Mouse (Mus musculus): Measurements from ENCODE around the gene Gnas. TPM values are rescaled to one million over a fixed set of nuclear protein-coding genes. Genes with fewer than 3 reads are reported as not detected.

Gene Gnas
- total RNA-seq (2021): 1,000 to 10,000 TPM; 1,194 to 1,253 TPM
- long read RNA-seq, experiment 1, transcript Gnas-206 (11 exons, 1,695 nt): minor isoform, 171 of 839 reads
- long read RNA-seq, experiment 1, transcript Gnas-207 (11 exons, 1,789 nt): major isoform, 316 of 839 reads
- long read RNA-seq, experiment 1, transcript Gnas-208 (12 exons, 1,716 nt): minor isoform, 276 of 839 reads
- long read RNA-seq, experiment 1, partial matches to known transcripts: 66 of 839 reads
- long read RNA-seq, experiment 1, other reads (novel, unspliced or antisense): 10 of 839 reads
- long read RNA-seq, experiment 2, transcript Gnas-206 (11 exons, 1,695 nt): minor isoform, 106 of 454 reads
- long read RNA-seq, experiment 2, transcript Gnas-208 (12 exons, 1,716 nt): minor isoform, 123 of 454 reads
- long read RNA-seq, experiment 2, transcript Gnas-207 (11 exons, 1,789 nt): major isoform, 162 of 454 reads
- long read RNA-seq, experiment 2, partial matches to known transcripts: 54 of 454 reads
- long read RNA-seq, experiment 2, other reads (novel, unspliced or antisense): 9 of 454 reads

GRCm38 (mm10) chr2:174284011-174284410 lies at the start of gene Gnas:
TSS of gene Gnas (plus strand) at chr2:174284320.
- DNase-seq: peak in 1 of 2 experiments; percentile 25

DNA sequence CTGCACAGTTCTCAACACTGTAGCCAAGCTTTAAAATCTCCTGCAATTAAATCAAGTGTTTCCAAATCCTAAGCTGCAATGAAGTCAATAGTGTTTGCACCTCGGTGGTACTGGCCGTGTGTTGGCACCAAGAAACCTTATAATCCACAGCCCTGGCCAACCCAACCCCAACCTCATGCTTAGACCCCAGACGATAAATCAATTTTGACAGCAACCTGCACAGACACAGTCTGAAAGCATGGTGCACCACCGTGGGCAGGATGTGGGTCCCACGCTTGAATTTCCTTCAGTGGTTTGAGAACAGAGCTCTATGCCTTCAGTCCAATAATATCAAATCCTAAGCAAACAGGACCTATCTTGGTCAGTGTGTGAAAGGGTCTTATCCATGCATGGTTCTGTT lies 41.7 kb upstream of the Gnas start:
- DNase-seq: no peak

GRCm38 (mm10) chr2:174251963-174252362 lies 32.2 kb upstream of the Gnas start:
- DNase-seq: no peak

GRCm38 (mm10) chr2:174257312-174257711 lies 26.8 kb upstream of the Gnas start:
- DNase-seq: no peak

DNA sequence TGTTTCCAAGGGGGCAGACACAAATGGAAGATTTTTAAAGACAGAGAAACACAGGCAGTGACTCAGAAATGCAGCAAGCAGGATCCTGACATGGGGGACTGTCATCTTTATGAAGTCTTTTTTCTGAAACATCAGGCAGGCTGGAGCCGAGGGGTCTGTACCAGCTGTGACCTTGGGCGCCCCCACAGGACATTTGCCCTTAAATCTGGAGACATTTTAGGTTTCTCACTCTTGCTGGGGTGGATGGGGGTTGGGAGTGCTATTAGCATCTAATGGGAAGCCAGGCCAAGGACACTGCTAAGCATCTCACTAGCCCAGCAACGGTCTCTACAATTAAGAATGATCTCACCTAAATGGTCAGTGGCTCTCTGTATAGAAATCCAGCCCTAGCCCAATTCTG lies 24.1 kb upstream of the Gnas start:
- no peak for DNase-seq

- DNase-seq: no peak
Measured at GRCm38 (mm10) chr2:174260908-174261800, 23.0 kb upstream of the Gnas start.

DNA sequence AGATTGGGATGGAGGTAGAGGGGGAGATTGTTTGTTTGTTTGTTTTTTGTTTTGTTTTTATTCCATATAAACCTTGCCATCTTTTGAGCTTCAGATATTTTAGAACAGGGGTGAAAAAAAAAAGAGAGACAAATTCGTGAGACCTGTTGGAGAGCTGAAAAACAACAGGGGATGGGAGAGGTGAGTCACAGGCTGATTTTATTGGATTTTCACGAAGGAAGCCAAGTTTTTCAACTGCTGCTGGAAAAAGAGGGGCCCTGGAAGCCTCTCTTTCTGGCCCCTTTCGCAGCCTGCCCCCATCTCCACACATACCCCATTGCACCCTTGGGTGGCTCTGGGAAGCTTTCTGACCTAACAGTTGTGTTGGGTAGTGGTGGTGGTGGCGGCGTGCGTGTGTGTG lies 22.3 kb upstream of the Gnas start:
- DNase-seq: no peak

- DNase-seq: no peak
Measured at GRCm38 (mm10) chr2:174263110-174263815, 20.9 kb upstream of the Gnas start.

DNA sequence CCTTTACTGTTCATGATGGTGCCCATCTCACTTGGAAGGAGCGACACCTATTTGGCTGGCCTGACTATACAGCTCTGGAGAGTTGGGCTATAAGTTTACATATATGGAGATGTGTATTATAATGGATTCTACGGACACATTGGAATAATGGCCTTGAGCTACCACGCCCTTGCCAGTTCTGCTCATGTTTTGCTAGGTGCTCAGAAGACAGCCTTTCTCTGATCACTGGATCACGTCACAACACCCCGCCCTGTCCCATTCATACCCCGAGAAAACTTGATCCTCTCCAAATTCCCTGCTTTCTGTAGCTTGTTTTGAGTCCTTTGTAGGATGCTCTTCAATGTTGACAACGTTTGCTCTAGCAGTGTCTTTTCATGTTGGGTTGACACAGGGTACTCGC lies 19.9 kb upstream of the Gnas start:
- DNase-seq: no peak

GRCm38 (mm10) chr2:174270416-174270815 lies 13.7 kb upstream of the Gnas start:
- no peak for DNase-seq

GRCm38 (mm10) chr2:174271459-174271858 lies 12.7 kb upstream of the Gnas start:
- DNase-seq: no peak

DNA sequence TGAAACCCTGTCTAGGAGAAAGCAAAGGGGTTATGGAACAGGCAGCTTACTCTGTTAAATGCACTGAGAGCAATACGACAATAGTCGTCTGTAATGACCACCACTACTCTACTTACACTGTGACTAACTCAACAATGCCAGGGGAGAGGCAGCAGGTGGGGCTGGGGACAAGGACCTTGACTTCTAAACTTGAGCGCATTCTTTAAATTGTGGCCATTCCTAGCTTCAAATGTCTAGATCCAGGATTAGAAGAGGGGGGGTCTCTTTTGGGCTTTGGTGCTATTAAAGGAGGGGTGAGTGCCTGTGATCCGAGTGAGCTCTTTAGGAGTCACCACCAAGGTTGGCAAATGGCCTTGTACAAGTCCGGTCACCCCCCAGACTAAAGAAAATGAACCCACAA lies 11.0 kb upstream of the Gnas start:
- DNase-seq: no peak

GRCm38 (mm10) chr2:174273961-174274360 lies 10.2 kb upstream of the Gnas start:
- peak in 1 of 2 experiments; percentile 14 for DNase-seq

- DNase-seq: no peak
Measured at GRCm38 (mm10) chr2:174279771-174280170, 4.3 kb upstream of the Gnas start.

GRCm38 (mm10) chr2:174283341-174283740 lies 779 bp upstream of the Gnas start:
- DNase-seq: no peak

GRCm38 (mm10) chr2:174284807-174285457 lies 812 bp downstream of the Gnas start:
- DNase-seq: no peak

DNA sequence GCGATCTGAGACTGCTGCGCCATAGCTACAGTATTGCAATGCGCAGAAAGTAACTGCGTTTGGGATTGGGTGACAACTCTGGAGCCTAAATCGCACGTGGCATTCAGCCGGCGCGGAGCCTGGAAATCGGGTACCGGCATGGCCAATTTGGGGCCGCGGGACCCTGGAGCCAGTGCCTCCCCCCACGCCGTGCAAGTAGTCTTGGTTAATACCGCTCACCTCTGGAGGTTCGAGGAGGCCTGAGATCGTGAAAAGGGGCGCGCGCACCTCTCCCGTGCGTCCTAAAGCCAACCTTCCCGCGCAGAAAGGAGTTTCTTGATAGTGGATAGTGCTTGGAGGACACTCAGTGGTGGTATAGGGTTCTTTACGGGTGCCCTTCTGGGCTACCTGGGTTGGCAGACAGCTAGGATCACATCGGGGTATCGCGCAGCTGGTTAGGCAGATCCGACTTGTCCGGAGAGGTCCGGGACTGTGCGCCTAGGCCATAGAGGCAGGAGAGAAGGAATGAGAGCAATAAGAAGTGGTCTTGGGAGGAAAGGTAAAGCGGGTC lies 1.9 kb downstream of the Gnas start:
- DNase-seq: no peak

GRCm38 (mm10) chr2:174287921-174288320 lies 3.8 kb downstream of the Gnas start:
- DNase-seq: no peak

DNA sequence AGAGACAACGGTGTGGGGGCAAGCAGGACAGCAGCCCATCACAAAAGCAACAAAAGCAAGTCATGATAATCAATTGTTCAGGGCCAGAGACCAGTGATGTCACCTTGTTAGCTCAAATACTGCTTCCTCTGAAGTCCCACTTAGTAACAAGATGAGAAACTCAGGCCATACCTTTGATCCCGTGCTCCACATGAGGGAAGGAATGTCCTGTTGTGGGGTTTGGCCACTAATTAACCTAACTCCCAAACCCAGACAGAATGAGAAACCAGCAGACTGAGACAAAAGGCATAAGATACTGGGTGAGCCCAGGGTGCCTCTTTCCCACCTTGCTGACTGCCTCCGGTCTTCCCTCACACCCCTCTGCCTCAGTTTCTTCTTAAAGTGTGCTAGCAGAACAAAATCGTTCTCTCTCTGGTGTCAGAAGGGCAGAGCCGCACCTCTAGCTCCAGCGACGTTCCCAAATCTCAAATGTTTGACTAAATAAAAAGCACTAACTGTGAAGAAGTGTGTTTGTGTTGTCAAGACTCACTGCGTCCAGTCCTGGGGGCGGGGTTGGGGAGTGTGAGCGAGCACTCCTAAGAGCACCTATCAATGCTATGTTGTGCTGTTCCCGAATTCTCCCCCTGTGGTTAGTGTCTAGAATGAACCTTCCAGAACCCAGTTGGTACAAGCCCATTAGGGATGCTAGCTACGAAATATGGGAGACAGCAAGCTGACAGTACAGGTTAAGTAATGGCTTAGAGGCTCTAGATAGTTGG lies 4.7 kb downstream of the Gnas start:
- DNase-seq: no peak

DNA sequence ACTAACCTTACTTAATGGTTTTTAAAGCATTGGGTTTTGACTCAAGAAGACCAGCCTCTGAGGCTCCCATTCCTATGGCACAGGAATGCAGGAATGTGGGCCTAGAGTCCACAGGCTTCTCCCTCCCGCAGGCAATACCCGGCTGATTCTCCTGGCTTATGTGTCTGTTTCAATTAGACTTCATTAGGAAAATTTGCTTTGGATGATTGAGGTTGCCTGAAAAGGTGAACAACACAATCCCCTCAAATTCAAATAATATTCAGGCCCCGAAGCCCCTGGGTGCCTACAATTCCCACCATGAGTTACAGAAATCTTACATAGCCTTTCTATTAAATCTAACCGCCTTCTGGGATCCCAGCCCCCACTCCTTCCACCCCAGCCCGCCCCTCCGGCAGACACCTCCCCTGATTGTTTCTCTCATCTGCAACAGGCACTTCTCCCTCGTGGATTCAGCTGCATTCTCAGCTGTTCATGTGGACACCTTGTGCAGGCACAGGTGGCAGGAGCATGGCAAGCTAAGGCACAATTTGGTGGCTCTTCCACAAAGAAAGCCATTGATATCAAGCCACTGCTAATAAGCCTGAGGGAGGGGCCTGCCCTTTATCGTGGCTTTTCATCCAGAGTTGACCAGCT lies 7.0 kb downstream of the Gnas start:
- no peak for DNase-seq
